Mouse (Mus musculus) megakaryocyte, embryonic 14.5 days (primary cell): ENCODE measurements around the gene Mrpl52.

Experiments used
- FLI1 ChIP-seq: IDR thresholded peaks from 2 replicates; pipeline ENCODE4 v1.6.1; 2012; ENCODE audit warnings: low read length, inconsistent platforms, mixed read lengths
- GATA1 ChIP-seq: IDR thresholded peaks from 3 replicates; pipeline ENCODE4 v1.6.1; 2012; ENCODE audit warnings: mixed read lengths, low read length, inconsistent platforms, borderline replicate concordance

- TF ChIP-seq GATA1, result no peak
- TF ChIP-seq FLI1, result no peak
These were observed 1.7 kb downstream of the Mrpl52 start for GRCm38 (mm10) chr14:54428421-54428820.
